Mouse (Mus musculus) hindbrain, embryonic 13.5 days (tissue): ENCODE measurements around the gene Tbr1. TPM values are rescaled to one million over a fixed set of nuclear protein-coding genes. Genes with fewer than 3 reads are reported as not detected.

ENCODE experiments used
- ATAC-seq: fragments of 200-750 bp; cut with Nextera tagmentation; 2 replicates; pipeline ENCODE4 v1.8.0; 2017; ENCODE audit warnings: moderate TSS enrichment; ENCODE audit not compliant: low FRiP score
- H3K27ac ChIP-seq: fragments of 300-500 bp; sonication (generic); 2 replicates; pipeline ENCODE4 v1.5.1; 2015; ENCODE audit warnings: inconsistent platforms, mild to moderate bottlenecking, moderate library complexity
- H3K27me3 ChIP-seq: fragments of 300-500 bp; sonication (generic); 2 replicates; pipeline ENCODE4 v1.6.1; 2015; ENCODE audit warnings: mild to moderate bottlenecking, inconsistent platforms
- H3K36me3 ChIP-seq: fragments of 300-500 bp; sonication (generic); 2 replicates; pipeline ENCODE4 v1.6.1; 2015; ENCODE audit warnings: mild to moderate bottlenecking, inconsistent platforms
- H3K4me1 ChIP-seq: fragments of 300-500 bp; sonication (generic); replicated peaks from 2 replicates; pipeline ENCODE4 v1.6.1; 2015; ENCODE audit warnings: inconsistent platforms
- H3K4me2 ChIP-seq: fragments of 300-500 bp; sonication (generic); 2 replicates; pipeline ENCODE4 v1.6.1; 2015; ENCODE audit warnings: inconsistent platforms, mild to moderate bottlenecking, moderate library complexity
- H3K4me3 ChIP-seq: fragments of 300-500 bp; sonication (generic); 2 replicates; pipeline ENCODE4 v1.5.1; 2015; ENCODE audit warnings: mild to moderate bottlenecking, inconsistent platforms
- H3K9ac ChIP-seq: fragments of 300-500 bp; sonication (generic); 2 replicates; pipeline ENCODE4 v1.6.1; 2015; ENCODE audit warnings: mild to moderate bottlenecking, inconsistent platforms
- H3K9me3 ChIP-seq: fragments of 300-500 bp; sonication (generic); 2 replicates; pipeline ENCODE4 v1.6.1; 2016; ENCODE audit warnings: inconsistent platforms
- WGBS: fragments of 180-500 bp; shearing (Covaris S2); methylation state at CpG from one replicate; pipeline ENCODE4 v1.1.7; 2015; 5-methylcytosine and 5-hydroxymethylcytosine counted together
- polyA plus RNA-seq: library from polyadenylated mRNA; unstranded; fragments of >200 nt; fragmentation: Nextera tagmentation; extraction: Ambion mirVana; gene quantifications from 2 replicates; pipeline ENCODE4 v1.2.1, GENCODE M21; 2015

Gene Tbr1
- polyA plus RNA-seq = 0.60 and 0.83 TPM in 2 replicates

DNA sequence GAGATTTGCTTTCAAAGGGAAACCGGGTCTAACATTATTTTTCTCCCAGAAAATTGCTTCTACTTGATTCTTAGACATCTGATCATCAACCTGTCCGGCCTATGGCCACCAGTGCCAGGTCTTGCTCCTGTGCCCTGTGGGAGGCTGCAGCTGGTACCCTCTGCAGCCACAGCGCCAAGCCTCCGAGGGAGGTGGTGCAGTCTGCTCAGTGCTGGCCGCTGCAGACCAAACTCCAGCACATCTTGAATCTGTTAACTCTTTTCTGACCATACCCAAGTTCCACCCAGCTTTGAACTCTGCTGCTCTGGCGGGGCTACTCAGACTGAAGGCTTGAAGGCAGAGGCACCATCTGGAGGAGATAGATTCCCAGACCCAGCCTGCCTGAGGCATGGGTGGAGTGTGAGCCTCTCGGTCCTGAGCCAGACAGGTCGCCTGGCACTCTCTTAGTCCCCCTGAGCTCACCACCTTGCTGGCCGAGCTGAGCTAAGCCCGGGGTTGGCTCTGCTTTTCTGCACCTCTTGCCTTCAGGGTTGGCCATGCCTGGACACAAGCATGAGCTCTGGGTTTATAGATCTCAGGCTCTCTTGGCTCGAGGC, at the start of gene Tbr1:
Gene Tbr1, plus strand, starts transcription at position 275 of the 596 bp plus-strand sequence.
- ATAC-seq = peak; percentile 46; the same call in 1 of the 2 replicates
- H3K9me3 ChIP-seq = no peaks in the 10 kb centered on the region
- H3K4me3 ChIP-seq = no peak within 1 kb of the TSS
- H3K4me1 ChIP-seq = peaks cover 29% of the 10 kb centered on the region
- H3K27ac ChIP-seq = no peak within 1 kb of the TSS
- H3K36me3 ChIP-seq = peaks cover 3% of the 10 kb centered on the region; the same call in 1 of the 2 replicates
- H3K27me3 ChIP-seq = peaks cover 70% of the 10 kb centered on the region
- H3K4me2 ChIP-seq = no peak within 1 kb of the TSS
- H3K9ac ChIP-seq = no peak within 1 kb of the TSS
- WGBS = 6% methylated on average over 11 of the region's 11 CpGs

GRCm38 (mm10) chr2:61754989-61755388, 47.7 kb upstream of the Tbr1 start:
- Histone ChIP-seq H3K9ac (no peak overlapping the region), H3K36me3 (no peaks in the 10 kb centered on the region), H3K4me3 (no peak overlapping the region), H3K27ac (no peak overlapping the region), H3K9me3 (no peaks in the 10 kb centered on the region), H3K4me1 (no peaks in the 10 kb centered on the region), H3K27me3 (no peaks in the 10 kb centered on the region), H3K4me2 (no peak overlapping the region)
- no peak for ATAC-seq

DNA sequence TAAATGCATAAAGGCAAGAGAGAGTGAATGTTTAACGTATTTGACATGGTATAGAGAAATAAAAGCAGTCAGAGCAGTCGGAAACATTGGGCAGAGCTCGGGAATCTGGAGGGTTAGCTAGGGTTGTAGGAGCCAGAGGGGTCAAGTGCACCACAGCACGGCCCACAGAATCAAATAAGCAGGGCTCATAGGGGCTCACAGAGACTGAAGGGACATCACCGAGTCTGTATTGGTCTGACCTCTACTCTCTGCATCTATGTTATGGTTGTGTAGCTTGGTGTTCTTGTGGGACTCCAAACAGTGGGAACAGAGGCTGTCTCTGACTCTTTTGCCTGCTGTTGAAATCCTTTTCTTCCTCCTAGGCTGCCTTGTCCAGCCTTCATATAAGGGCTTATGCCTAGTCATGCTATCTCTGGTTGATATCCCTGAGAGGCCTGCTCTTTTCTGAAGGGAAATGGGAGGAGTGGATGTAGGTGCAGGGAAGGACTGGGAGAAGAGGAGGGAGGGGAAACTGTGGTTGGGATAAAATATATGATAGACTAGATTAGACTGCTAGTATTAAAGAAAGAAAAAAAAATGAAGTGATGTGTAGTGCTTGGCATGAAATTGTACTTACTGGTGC, 43.4 kb upstream of the Tbr1 start:
- Histone ChIP-seq H3K4me3 (no peak overlapping the region), H3K36me3 (no peaks in the 10 kb centered on the region), H3K27ac (no peak overlapping the region), H3K4me1 (no peaks in the 10 kb centered on the region), H3K27me3 (no peaks in the 10 kb centered on the region), H3K4me2 (no peak overlapping the region), H3K9ac (no peak overlapping the region), H3K9me3 (no peaks in the 10 kb centered on the region)
- WGBS = 89% methylated on average over 5 of the region's 5 CpGs
- ATAC-seq = no peak

DNA sequence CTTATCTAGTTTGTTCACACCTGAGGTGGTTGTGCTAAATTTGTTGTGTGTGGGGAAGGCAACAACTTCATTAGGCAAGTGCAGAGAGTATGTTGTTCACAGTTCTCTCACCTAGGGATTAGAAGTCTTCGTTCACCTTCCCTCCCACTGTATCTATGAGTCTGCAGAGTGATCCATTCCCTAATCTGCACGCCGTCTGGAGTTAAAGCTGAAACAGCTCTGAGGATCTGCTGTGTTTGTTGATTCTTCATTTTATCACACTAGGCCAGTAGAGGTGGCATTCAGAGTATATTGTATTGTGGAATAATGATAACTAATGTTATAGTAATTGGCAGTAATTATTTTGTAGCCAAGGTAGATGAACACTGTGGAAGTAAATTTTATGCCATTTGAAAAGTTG, 42.7 kb upstream of the Tbr1 start:
- H3K27ac ChIP-seq = no peak overlapping the region
- no peak for ATAC-seq
- H3K4me1 ChIP-seq = no peaks in the 10 kb centered on the region
- no peaks in the 10 kb centered on the region for H3K9me3 ChIP-seq
- H3K9ac ChIP-seq = no peak overlapping the region
- 88% methylated on average over 3 of the region's 3 CpGs for WGBS
- H3K4me3 ChIP-seq = no peak overlapping the region
- H3K27me3 ChIP-seq = no peaks in the 10 kb centered on the region
- H3K36me3 ChIP-seq = no peaks in the 10 kb centered on the region
- H3K4me2 ChIP-seq = no peak overlapping the region

DNA sequence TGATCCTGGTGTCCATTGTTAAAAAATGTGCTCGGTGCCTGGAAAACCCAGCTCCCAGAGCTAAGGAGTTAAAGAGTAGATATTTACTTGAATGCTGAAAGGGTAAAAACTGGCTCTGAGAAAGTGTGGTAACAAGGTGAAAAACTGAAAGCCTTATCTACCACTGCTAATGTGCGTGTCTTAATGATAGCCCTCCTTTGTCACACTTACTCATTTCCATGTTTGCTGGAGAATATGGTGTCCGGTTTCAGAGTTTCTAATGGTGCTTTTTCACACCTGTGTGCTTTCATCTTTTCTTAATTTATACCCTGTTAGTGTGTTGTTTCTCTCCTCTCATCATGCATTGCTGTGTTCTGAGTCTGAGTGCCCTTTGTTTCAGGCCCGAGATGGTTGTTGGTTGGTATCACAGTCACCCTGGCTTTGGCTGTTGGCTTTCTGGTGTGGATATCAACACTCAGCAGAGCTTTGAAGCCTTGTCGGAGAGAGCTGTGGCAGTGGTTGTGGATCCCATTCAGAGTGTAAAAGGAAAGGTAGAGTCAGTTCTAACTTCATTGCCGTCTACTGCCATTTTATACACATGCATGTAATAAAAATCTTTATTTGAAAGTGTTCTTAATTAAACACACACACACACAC, 38.1 kb upstream of the Tbr1 start:
- no peaks in the 10 kb centered on the region for H3K36me3 ChIP-seq
- WGBS = 79% methylated on average over 6 of the region's 6 CpGs
- H3K27me3 ChIP-seq = no peaks in the 10 kb centered on the region
- no peak overlapping the region for H3K9ac ChIP-seq
- no peak overlapping the region for H3K4me2 ChIP-seq
- H3K27ac ChIP-seq = no peak overlapping the region
- H3K9me3 ChIP-seq = no peaks in the 10 kb centered on the region
- H3K4me3 ChIP-seq = no peak overlapping the region
- ATAC-seq = no peak
- no peaks in the 10 kb centered on the region for H3K4me1 ChIP-seq

GRCm38 (mm10) chr2:61765526-61765925, 37.2 kb upstream of the Tbr1 start:
- Histone ChIP-seq H3K9me3 (no peaks in the 10 kb centered on the region), H3K9ac (no peak overlapping the region), H3K4me2 (no peak overlapping the region), H3K4me3 (no peak overlapping the region), H3K4me1 (no peaks in the 10 kb centered on the region), H3K27me3 (no peaks in the 10 kb centered on the region), H3K36me3 (no peaks in the 10 kb centered on the region), H3K27ac (0 out of 2 replicates have a peak overlapping the region, but pooled peaks have one; percentile 12)
- no peak for ATAC-seq
- 45% methylated on average over 4 of the region's 4 CpGs for WGBS

DNA sequence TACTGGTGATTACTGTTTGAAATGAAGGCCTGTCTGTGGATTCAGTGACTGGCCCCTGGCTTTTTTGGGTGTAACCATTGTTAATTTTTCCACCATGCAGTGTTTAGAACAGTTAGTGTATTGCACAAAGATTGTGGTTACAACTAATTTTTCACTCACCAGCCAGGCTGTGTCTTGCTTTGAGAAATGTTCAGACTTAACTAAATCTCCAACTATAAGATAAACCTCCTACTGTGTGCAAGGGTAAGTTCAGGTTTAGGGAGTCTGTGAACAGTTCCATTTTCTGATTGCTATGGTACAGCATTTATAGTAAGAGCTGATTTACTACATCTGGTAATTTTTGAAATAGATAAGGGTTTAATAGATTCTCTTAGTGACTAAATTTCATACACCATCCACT, 21.9 kb upstream of the Tbr1 start:
- ATAC-seq = no peak

DNA sequence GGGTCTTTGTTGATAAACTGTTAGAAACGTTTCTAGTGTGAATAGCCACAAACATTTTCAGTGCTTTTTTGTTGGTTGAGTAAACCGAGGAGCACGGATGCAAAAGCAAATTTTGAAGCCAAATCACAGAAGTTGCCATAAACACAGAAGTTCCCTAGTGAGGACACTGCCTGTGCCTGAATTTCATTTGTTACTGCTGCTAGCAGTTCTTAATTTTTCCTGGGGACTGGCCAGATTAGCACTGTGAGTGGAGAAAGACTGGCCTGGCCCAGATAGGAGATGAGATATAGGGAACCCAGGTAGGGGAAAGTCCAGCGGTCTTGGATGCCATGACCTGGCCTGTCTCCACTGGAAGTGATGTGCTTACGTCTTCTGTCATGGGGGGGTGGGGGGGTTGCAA, 7.8 kb upstream of the Tbr1 start:
- H3K4me2 ChIP-seq = no peak overlapping the region
- no peaks in the 10 kb centered on the region for H3K27me3 ChIP-seq
- H3K9ac ChIP-seq = no peak overlapping the region
- H3K9me3 ChIP-seq = no peaks in the 10 kb centered on the region
- H3K36me3 ChIP-seq = 0 out of 2 replicates have a peak, but pooled peaks cover 1% of the 10 kb centered on the region
- H3K4me3 ChIP-seq = no peak overlapping the region
- H3K4me1 ChIP-seq = no peaks in the 10 kb centered on the region
- WGBS = 89% methylated on average over 5 of the region's 5 CpGs
- ATAC-seq = no peak
- no peak overlapping the region for H3K27ac ChIP-seq

More for the DNA sequence above, 21.9 kb upstream of the Tbr1 start:
- Histone ChIP-seq H3K4me3 (no peak overlapping the region), H3K9ac (no peak overlapping the region), H3K4me2 (no peak overlapping the region), H3K9me3 (no peaks in the 10 kb centered on the region), H3K36me3 (peaks cover 18% of the 10 kb centered on the region), H3K4me1 (no peaks in the 10 kb centered on the region), H3K27me3 (no peaks in the 10 kb centered on the region), H3K27ac (no peak overlapping the region)

GRCm38 (mm10) chr2:61798048-61798447, 4.7 kb upstream of the Tbr1 start:
- H3K27ac ChIP-seq = no peak overlapping the region
- H3K27me3 ChIP-seq = peaks cover 24% of the 10 kb centered on the region
- H3K9ac ChIP-seq = no peak overlapping the region
- H3K4me3 ChIP-seq = no peak overlapping the region
- 97% methylated on average over 1 of the region's 1 CpGs for WGBS
- no peaks in the 10 kb centered on the region for H3K9me3 ChIP-seq
- H3K4me1 ChIP-seq = peaks cover 6% of the 10 kb centered on the region; the same call in 1 of the 2 replicates
- no peak overlapping the region for H3K4me2 ChIP-seq
- ATAC-seq = no peak
- peaks cover 3% of the 10 kb centered on the region; the same call in 1 of the 2 replicates for H3K36me3 ChIP-seq

GRCm38 (mm10) chr2:61803443-61804367, 975 bp downstream of the Tbr1 start:
- Histone ChIP-seq H3K4me1 (peaks cover 29% of the 10 kb centered on the region), H3K9ac (no peak overlapping the region), H3K27ac (no peak overlapping the region), H3K36me3 (peaks cover 3% of the 10 kb centered on the region; the same call in 1 of the 2 replicates), H3K9me3 (no peaks in the 10 kb centered on the region), H3K4me3 (0 out of 2 replicates have a peak overlapping the region, but pooled peaks have one; percentile 3), H3K4me2 (no peak overlapping the region), H3K27me3 (peaks cover 78% of the 10 kb centered on the region)
- no peak for ATAC-seq
- WGBS = 2% methylated on average over 29 of the region's 29 CpGs

GRCm38 (mm10) chr2:61804382-61804840, 1.7 kb downstream of the Tbr1 start:
- ATAC-seq = no peak
- no peak overlapping the region for H3K9ac ChIP-seq
- WGBS = 3% methylated on average over 10 of the region's 10 CpGs
- H3K9me3 ChIP-seq = no peaks in the 10 kb centered on the region
- peaks cover 29% of the 10 kb centered on the region for H3K4me1 ChIP-seq
- H3K4me3 ChIP-seq = no peak overlapping the region
- no peak overlapping the region for H3K4me2 ChIP-seq
- H3K36me3 ChIP-seq = peaks cover 3% of the 10 kb centered on the region; the same call in 1 of the 2 replicates
- H3K27ac ChIP-seq = no peak overlapping the region
- H3K27me3 ChIP-seq = peaks cover 85% of the 10 kb centered on the region
